Comparison of ENCODE assay signal across 10 mouse cellular contexts in genomic region chr2:167414461-167414860, GRCm38 (mm10).
"Had no signal": no experiment of that assay in that cellular context is flagged by ENCODE, and none has a peak within 500 bp of the region (broad histone marks: within the 10 kb centered on the region; RNA-seq: fewer than 3 reads in every experiment).

No protein-coding gene starts in this region.

- DNase-seq: kidney, postnatal 25 days; layer of hippocampus, adult 9-11 months; liver, embryonic 13.5 days; lung, embryonic 14.5 days; right cerebral cortex, adult 18-20 months; right cerebral cortex, postnatal 14 days; right cerebral cortex, postnatal 4 days; thymus, adult 2 months; thymus, postnatal 14 days; thymus, postnatal 4 days had no signal
